Mouse (Mus musculus): Measurements from ENCODE around the gene Tpm4.

- no peak for TF ChIP-seq CTCF (conservative IDR thresholded peaks at IDR 0.05; ENCODE audit: insufficient read depth, insufficient read length, low read depth, low read length)
- TF ChIP-seq POLR2A (IDR thresholded peaks at IDR 0.05; ENCODE audit: low read depth, low read length) = no peak
Measured at GRCm38 (mm10) chr8:72145511-72145910, 10.7 kb downstream of the Tpm4 start.
